Mouse (Mus musculus) CH12.LX (cell line): ENCODE data around the gene D10Jhu81e. TPM values are rescaled to one million over a fixed set of nuclear protein-coding genes. Genes with fewer than 3 reads are reported as not detected.
A peak's percentile ranks its signal among the peaks of the same experiment; 100 is the strongest.

Source experiments
- DNase-seq: peaks from one replicate; pipeline ENCODE4 v3.0.0-alpha.2; 2013; ENCODE audit errors: extremely low read depth
- H3K27ac ChIP-seq: 2 replicates; pipeline ENCODE4 v1.5.1; 2012; ENCODE audit warnings: low read depth, mild to moderate bottlenecking, control low read depth, moderate library complexity; ENCODE audit not compliant: insufficient read depth
- H3K27me3 ChIP-seq: replicated peaks from 2 replicates; pipeline ENCODE3; 2012; ENCODE audit warnings: inconsistent platforms
- H3K36me3 ChIP-seq, 2 experiments: replicated peaks in 1 of 2; 2 replicates each; pipeline versions ENCODE3 to v1.6.1; 2012; ENCODE audit warnings: inconsistent platforms in 1 of 2, low read length in 1 of 2, mild to moderate bottlenecking in 1 of 2, mixed read lengths in 1 of 2, moderate library complexity in 1 of 2; ENCODE audit not compliant: control insufficient read depth in 1 of 2, insufficient read depth in 1 of 2
- H3K4me1 ChIP-seq, 2 experiments: 2 replicates each; pipeline ENCODE4 v1.6.1; 2012; ENCODE audit warnings: inconsistent platforms in 1 of 2, moderate library complexity in 1 of 2; ENCODE audit not compliant: insufficient read depth in 2 of 2, control insufficient read depth in 1 of 2
- H3K4me2 ChIP-seq: 2 replicates; pipeline ENCODE4 v1.6.1; 2012; ENCODE audit warnings: low read depth, mild to moderate bottlenecking, control low read depth; ENCODE audit not compliant: poor library complexity, insufficient read depth, severe bottlenecking
- H3K4me3 ChIP-seq, 3 experiments: fragments of 150-350 bp in 1 of 3; sonication (generic) in 1 of 3; replicated peaks in 1 of 3; 2 replicates each; pipeline versions ENCODE3 to v1.5.1; 2011 to 2012; ENCODE audit warnings: low read depth in 2 of 3, low read length in 2 of 3, mild to moderate bottlenecking in 2 of 3, moderate library complexity in 2 of 3, control low read depth in 1 of 3, improper control_type of control experiment in 1 of 3, inconsistent platforms in 1 of 3, mixed read lengths in 1 of 3; ENCODE audit not compliant: poor library complexity in 1 of 3
- H3K79me2 ChIP-seq: replicated peaks from 2 replicates; pipeline ENCODE4 v1.6.1; 2012; ENCODE audit warnings: mild to moderate bottlenecking, moderate library complexity; ENCODE audit not compliant: control insufficient read depth, poor library complexity, insufficient read depth, severe bottlenecking; ENCODE audit errors: extremely low read depth
- H3K9ac ChIP-seq: 2 replicates; pipeline ENCODE4 v1.6.1; 2012; ENCODE audit warnings: low read depth, mild to moderate bottlenecking, control low read depth, moderate library complexity; ENCODE audit not compliant: insufficient read depth
- H3K9me3 ChIP-seq: replicated peaks from 2 replicates; pipeline ENCODE3; 2012; ENCODE audit warnings: low read length, inconsistent platforms, mixed read lengths
- E2F4 ChIP-seq: IDR thresholded peaks from 2 replicates; pipeline ENCODE4 v1.6.1; 2011; ENCODE audit warnings: low read depth, low read length, improper control_type of control experiment; ENCODE audit not compliant: insufficient replicate concordance
- ELF1 ChIP-seq: IDR thresholded peaks from 2 replicates; pipeline ENCODE4 v1.6.1; 2014; ENCODE audit warnings: low read depth, mild to moderate bottlenecking, inconsistent platforms, low read length, improper control_type of control experiment
- JUN ChIP-seq: IDR thresholded peaks from 2 replicates; pipeline ENCODE4 v1.6.1; 2011; ENCODE audit warnings: low read depth, mild to moderate bottlenecking, low read length, improper control_type of control experiment, moderate library complexity; ENCODE audit not compliant: insufficient read depth
- KAT2A ChIP-seq: IDR thresholded peaks from 2 replicates; pipeline ENCODE4 v1.6.1; 2012; ENCODE audit warnings: low read length, improper control_type of control experiment, inconsistent platforms; ENCODE audit not compliant: insufficient replicate concordance
- MAZ ChIP-seq: IDR thresholded peaks from 2 replicates; pipeline ENCODE4 v1.6.1; 2012; ENCODE audit warnings: low read depth, mild to moderate bottlenecking, inconsistent platforms, low read length, improper control_type of control experiment, moderate library complexity
- POLR2A ChIP-seq: IDR thresholded peaks from 2 replicates; pipeline ENCODE4 v1.6.1; 2011; ENCODE audit warnings: low read depth, mild to moderate bottlenecking, improper control_type of control experiment, low read length
- POLR2AphosphoS2 ChIP-seq: IDR thresholded peaks from 2 replicates; pipeline ENCODE4 v1.6.1; 2011; ENCODE audit warnings: low read depth, low read length, improper control_type of control experiment
- RAD21 ChIP-seq: IDR thresholded peaks from 2 replicates; pipeline ENCODE4 v1.6.1; 2011; ENCODE audit warnings: low read depth, mild to moderate bottlenecking, low read length, improper control_type of control experiment, moderate library complexity
- RCOR1 ChIP-seq: conservative IDR thresholded peaks from 2 replicates; pipeline ENCODE4 v1.6.1; 2012; ENCODE audit warnings: low read depth, mild to moderate bottlenecking, inconsistent platforms, low read length, improper control_type of control experiment
- SIN3A ChIP-seq: IDR thresholded peaks from 2 replicates; pipeline ENCODE4 v1.6.1; 2012; ENCODE audit warnings: low read length, improper control_type of control experiment, inconsistent platforms
- UBTF ChIP-seq: IDR thresholded peaks from 2 replicates; pipeline ENCODE4 v1.6.1; 2012; ENCODE audit warnings: low read depth, mild to moderate bottlenecking, inconsistent platforms, low read length, improper control_type of control experiment, moderate library complexity
- USF1 ChIP-seq: IDR thresholded peaks from 2 replicates; pipeline ENCODE4 v1.6.1; 2014; ENCODE audit warnings: low read depth, mild to moderate bottlenecking, inconsistent platforms, low read length, improper control_type of control experiment
- ZKSCAN1 ChIP-seq: IDR thresholded peaks from 2 replicates; pipeline ENCODE4 v1.6.1; 2012; ENCODE audit warnings: low read depth, inconsistent platforms, low read length, improper control_type of control experiment, borderline replicate concordance
- ZMIZ1 ChIP-seq: IDR thresholded peaks from 2 replicates; pipeline ENCODE4 v1.6.1; 2012; ENCODE audit warnings: low read depth, mild to moderate bottlenecking, inconsistent platforms, low read length, improper control_type of control experiment
- ZNF384 ChIP-seq: IDR thresholded peaks from 2 replicates; pipeline ENCODE4 v1.6.1; 2012; ENCODE audit warnings: low read depth, low read length, improper control_type of control experiment, inconsistent platforms
- dilution Hi-C: fragments of 300-500 bp; cut with MboI; formaldehyde crosslinking; loops from 2 replicates; pipeline ENCODE4 v1.14.3; 2020; ENCODE audit warnings: low sequenced_read_pairs; ENCODE audit not compliant: extremely low pct_unique_long_range_greater_than_20kb, extremely low pct_ligation_motif_present
- in situ Hi-C: fragments of 300-500 bp; cut with MboI; formaldehyde crosslinking; loops from 3 replicates; pipeline ENCODE4 v1.14.3; 2019; ENCODE audit warnings: low sequenced_read_pairs, low pct_ligation_motif_present, low pct_unique_long_range_greater_than_20kb, mixed read lengths
- polyA plus RNA-seq: library from polyadenylated mRNA; unstranded; fragments of >175 nt; gene quantifications from 2 replicates; pipeline ENCODE4 v1.2.1, GENCODE M21; 2012; ENCODE audit warnings: low read depth; ENCODE audit not compliant: insufficient read length
- total RNA-seq, 2 experiments: library from RNA; depleted of rRNA; stranded (reverse); fragments of 300-350 nt in 1 of 2; fragments of >200 nt in 1 of 2; gene quantifications; 2 replicates each; pipeline ENCODE4 v1.2.3; 2012 to 2014

The D10Jhu81e gene
- total and polyA plus RNA-seq, 3 experiments = 29.9 to 51.0 (median 45.7) TPM

GRCm38 (mm10) chr10:78156926-78157325 is 12.7 kb downstream of the D10Jhu81e start:
- H3K9ac ChIP-seq = no peak overlapping the region
- dilution Hi-C loops = no loop called here
- H3K4me1 ChIP-seq = peaks cover 3 to 4% of the 10 kb centered on the region in 2 experiments; a peak in 1 of 4 replicates
- DNase-seq = no peak
- no peak overlapping the region for H3K27ac ChIP-seq
- no peaks in the 10 kb centered on the region for H3K79me2 ChIP-seq
- H3K27me3 ChIP-seq = peaks cover under 1% of the 10 kb centered on the region
- H3K36me3 ChIP-seq = peaks cover 0 to 21% of the 10 kb centered on the region in 2 experiments
- peaks cover 3% of the 10 kb centered on the region for H3K9me3 ChIP-seq
- no peak overlapping the region for H3K4me3 ChIP-seq
- no peak overlapping the region for H3K4me2 ChIP-seq
- in situ Hi-C loops = no loop called here
- TF ChIP-seq JUN (no peak), E2F4 (no peak), POLR2AphosphoS2 (no peak), SIN3A (no peak), MAZ (no peak), USF1 (no peak), POLR2A (no peak), UBTF (no peak), RAD21 (no peak), RCOR1 (no peak)
- TF ChIP-seq, all 38 proteins: peak for 0

DNA sequence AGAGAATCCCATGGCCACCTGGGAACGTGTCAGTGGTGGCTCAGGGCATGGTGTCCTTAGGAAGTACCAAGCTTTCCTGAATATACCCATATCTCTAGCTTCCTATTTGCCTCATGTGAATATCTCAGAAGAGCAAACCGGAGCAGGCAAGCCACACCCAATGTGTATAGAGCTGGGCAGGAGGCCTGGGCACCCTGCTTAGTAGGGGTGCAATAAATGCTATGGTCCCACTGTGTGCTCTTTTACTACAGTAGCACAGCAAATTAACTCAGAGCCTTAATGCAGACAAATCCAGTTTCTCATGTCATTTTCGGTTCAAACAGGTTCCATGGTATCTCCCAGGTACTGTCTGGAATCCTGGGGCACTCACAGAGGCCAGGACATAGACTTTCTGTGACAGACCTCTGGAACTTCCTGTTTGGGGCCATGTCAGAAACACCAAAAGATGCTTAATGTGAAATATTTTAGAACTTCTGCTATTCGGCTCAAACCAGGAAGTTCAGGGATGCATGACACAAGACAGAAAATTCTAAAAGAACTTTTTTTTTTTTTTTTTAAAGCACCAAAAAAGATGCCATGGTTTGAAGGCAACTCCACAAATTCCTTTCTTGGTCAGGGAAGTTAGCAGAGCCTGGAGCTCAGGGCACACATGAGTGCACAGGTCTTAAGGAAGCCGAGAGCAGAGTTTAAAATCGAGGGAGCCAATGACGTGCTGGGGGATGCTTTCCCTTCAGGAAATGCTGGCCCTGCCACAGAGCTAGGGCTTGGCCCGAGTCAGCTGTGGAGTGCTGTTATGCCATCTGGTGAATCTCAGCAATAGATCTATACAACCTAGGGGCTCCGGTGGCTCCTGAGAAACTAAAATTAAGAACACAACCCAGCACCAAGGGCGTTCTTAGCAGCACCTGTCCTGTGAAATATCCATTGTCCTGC is 20.5 kb downstream of the D10Jhu81e start:
- TF ChIP-seq ZMIZ1 (no peak), ELF1 (peak; percentile 34), ZNF384 (peak; percentile 37; the same call in 1 of the 2 replicates), ZKSCAN1 (peak; percentile 66), KAT2A (no peak)
- TF ChIP-seq, all 38 proteins: peak for 3
- H3K27me3 ChIP-seq = peaks cover 10% of the 10 kb centered on the region
- H3K27ac ChIP-seq = no peak overlapping the region
- no peaks in the 10 kb centered on the region for H3K79me2 ChIP-seq
- dilution Hi-C loops (no loop called here), in situ Hi-C loops (loop anchor here (10.0 kb wide), 1 partner anchor 54 kb away; no protein-coding TSS in a partner anchor)
- peak; percentile 36 for DNase-seq
- H3K36me3 ChIP-seq = no peaks in the 10 kb centered on the region
- H3K9ac ChIP-seq = no peak overlapping the region
- no peak overlapping the region for H3K4me3 ChIP-seq
- H3K4me2 ChIP-seq = no peak overlapping the region
- peaks cover 0 to 19% of the 10 kb centered on the region in 2 experiments; a peak in 2 of 4 replicates for H3K4me1 ChIP-seq
- H3K9me3 ChIP-seq = peaks cover 3% of the 10 kb centered on the region
